Mouse (Mus musculus): ENCODE results near the gene Timm17b. TPM values are rescaled to one million over a fixed set of nuclear protein-coding genes. Genes with fewer than 3 reads are reported as not detected.

Gene Timm17b
- polyA plus RNA-seq, 1 experiment from 2014 or later = 173 TPM

GRCm38 (mm10) chrX:7937667-7938066 lies 38.5 kb downstream of the Timm17b start:
- H3K9me3 ChIP-seq (ENCODE audit: control insufficient read depth, low read length) = no peaks in the 10 kb centered on the region
- 97% methylated on average over 6 of the region's 6 CpGs for WGBS
- no peak overlapping the region for H3K9ac ChIP-seq (ENCODE audit: low read depth, low read length)

GRCm38 (mm10) chrX:7945618-7946017 lies 46.5 kb downstream of the Timm17b start:
- H3K36me3 ChIP-seq (ENCODE audit: control insufficient read depth, insufficient read depth, low read length) = no peaks in the 10 kb centered on the region; the same call in 1 of the 2 replicates
- no peak overlapping the region for H3K27ac ChIP-seq (ENCODE audit: low read depth, low read length)
- no peaks in the 10 kb centered on the region for H3K4me1 ChIP-seq (ENCODE audit: control insufficient read depth, insufficient read depth, low read length)
- H3K4me3 ChIP-seq (ENCODE audit: low read length) = no peak overlapping the region
- no peak overlapping the region for H3K9ac ChIP-seq (ENCODE audit: low read depth, low read length)
- no peak for ATAC-seq (ENCODE audit: low FRiP score, low TSS enrichment)
- no peak overlapping the region for H3K4me2 ChIP-seq (replicated peaks; ENCODE audit: low read depth, low read length)
- H3K27me3 ChIP-seq (ENCODE audit: control insufficient read depth, insufficient read depth, low read length) = no peaks in the 10 kb centered on the region
- 54% methylated on average over 8 of the region's 8 CpGs for WGBS
- H3K9me3 ChIP-seq (ENCODE audit: control insufficient read depth, low read length) = no peaks in the 10 kb centered on the region

More at GRCm38 (mm10) chrX:7937667-7938066, 38.5 kb downstream of the Timm17b start:
- Histone ChIP-seq H3K4me3 (ENCODE audit: low read length) (no peak overlapping the region), H3K4me1 (ENCODE audit: control insufficient read depth, insufficient read depth, low read length) (no peaks in the 10 kb centered on the region), H3K27me3 (ENCODE audit: control insufficient read depth, insufficient read depth, low read length) (no peaks in the 10 kb centered on the region), H3K36me3 (ENCODE audit: control insufficient read depth, insufficient read depth, low read length) (peaks cover 9% of the 10 kb centered on the region; the same call in 1 of the 2 replicates), H3K27ac (ENCODE audit: low read depth, low read length) (no peak overlapping the region), H3K4me2 (replicated peaks; ENCODE audit: low read depth, low read length) (no peak overlapping the region)
- no peak; the same call in 1 of the 2 replicates for ATAC-seq (ENCODE audit: low FRiP score, low TSS enrichment)

- H3K27ac ChIP-seq (ENCODE audit: low read depth, low read length) = peak within 1 kb of the TSS; percentile 2; the same call in 1 of the 2 replicates
- ATAC-seq (ENCODE audit: low FRiP score, low TSS enrichment) = peak; percentile 53
- WGBS = 32% methylated on average over 35 of the region's 37 CpGs
Measured at GRCm38 (mm10) chrX:7947108-7947899, 48.1 kb downstream of the Timm17b start, which contains the start of gene Hdac6. Gene Hdac6 (minus strand): TSS chrX:7947889.

GRCm38 (mm10) chrX:7947900-7948492 lies 48.8 kb downstream of the Timm17b start:
- ATAC-seq (ENCODE audit: low FRiP score, low TSS enrichment) = peak; percentile 98
- H3K9me3 ChIP-seq (ENCODE audit: control insufficient read depth, low read length) = no peaks in the 10 kb centered on the region
- H3K27me3 ChIP-seq (ENCODE audit: control insufficient read depth, insufficient read depth, low read length) = no peaks in the 10 kb centered on the region
- peak overlapping the region; percentile 47 for H3K4me2 ChIP-seq (replicated peaks; ENCODE audit: low read depth, low read length)
- no peaks in the 10 kb centered on the region for H3K4me1 ChIP-seq (ENCODE audit: control insufficient read depth, insufficient read depth, low read length)
- WGBS = 19% methylated on average over 38 of the region's 38 CpGs
- peak overlapping the region; percentile 49 for H3K4me3 ChIP-seq (ENCODE audit: low read length)
- H3K9ac ChIP-seq (ENCODE audit: low read depth, low read length) = peak overlapping the region; percentile 58
- no peak overlapping the region for H3K27ac ChIP-seq (ENCODE audit: low read depth, low read length)
- no peaks in the 10 kb centered on the region for H3K36me3 ChIP-seq (ENCODE audit: control insufficient read depth, insufficient read depth, low read length)

More at GRCm38 (mm10) chrX:7947108-7947899, 48.1 kb downstream of the Timm17b start, which contains the start of gene Hdac6:
- H3K4me1 ChIP-seq (ENCODE audit: control insufficient read depth, insufficient read depth, low read length) = no peaks in the 10 kb centered on the region
- H3K27me3 ChIP-seq (ENCODE audit: control insufficient read depth, insufficient read depth, low read length) = no peaks in the 10 kb centered on the region
- H3K4me2 ChIP-seq (replicated peaks; ENCODE audit: low read depth, low read length) = peak within 1 kb of the TSS; percentile 47
- H3K36me3 ChIP-seq (ENCODE audit: control insufficient read depth, insufficient read depth, low read length) = no peaks in the 10 kb centered on the region
- peak within 1 kb of the TSS; percentile 58 for H3K9ac ChIP-seq (ENCODE audit: low read depth, low read length)
- peak within 1 kb of the TSS; percentile 49 for H3K4me3 ChIP-seq (ENCODE audit: low read length)
- H3K9me3 ChIP-seq (ENCODE audit: control insufficient read depth, low read length) = no peaks in the 10 kb centered on the region

GRCm38 (mm10) chrX:7950091-7950490 lies 50.9 kb downstream of the Timm17b start:
- WGBS = 94% methylated on average over 7 of the region's 7 CpGs
- no peaks in the 10 kb centered on the region for H3K27me3 ChIP-seq (ENCODE audit: control insufficient read depth, insufficient read depth, low read length)
- no peak overlapping the region for H3K4me3 ChIP-seq (ENCODE audit: low read length)
- no peak overlapping the region for H3K27ac ChIP-seq (ENCODE audit: low read depth, low read length)
- no peaks in the 10 kb centered on the region for H3K4me1 ChIP-seq (ENCODE audit: control insufficient read depth, insufficient read depth, low read length)
- H3K36me3 ChIP-seq (ENCODE audit: control insufficient read depth, insufficient read depth, low read length) = no peaks in the 10 kb centered on the region
- no peak overlapping the region for H3K9ac ChIP-seq (ENCODE audit: low read depth, low read length)
- no peak overlapping the region for H3K4me2 ChIP-seq (replicated peaks; ENCODE audit: low read depth, low read length)
- no peaks in the 10 kb centered on the region for H3K9me3 ChIP-seq (ENCODE audit: control insufficient read depth, low read length)
- ATAC-seq (ENCODE audit: low FRiP score, low TSS enrichment) = no peak

Other genes starting within 250 kb of the Timm17b start
- 6.9 and 9.7 TPM in 2 replicates for gene Prickle3, start 242.1 kb upstream of the Timm17b start, polyA plus RNA-seq (2014; fragmentation: Nextera tagmentation; extraction: Ambion mirVana)
- gene Plp2, start 228.0 kb upstream of the Timm17b start, polyA plus RNA-seq (2014; fragmentation: Nextera tagmentation; extraction: Ambion mirVana) = 188 and 190 TPM in 2 replicates
- gene Magix, start 218.1 kb upstream of the Timm17b start, polyA plus RNA-seq (2014; fragmentation: Nextera tagmentation; extraction: Ambion mirVana) = 0.28 and 0.29 TPM in 2 replicates
- 21.3 and 47.4 TPM in 2 replicates for gene Gpkow, start 202.2 kb upstream of the Timm17b start, polyA plus RNA-seq (2014; fragmentation: Nextera tagmentation; extraction: Ambion mirVana)
- 26.0 and 34.0 TPM in 2 replicates for gene Wdr45, start 185.0 kb upstream of the Timm17b start, polyA plus RNA-seq (2014; fragmentation: Nextera tagmentation; extraction: Ambion mirVana)
- 0.23 TPM in 1 of 2 replicates, not detected in the other for gene Gm45208, start 177.1 kb upstream of the Timm17b start, polyA plus RNA-seq (2014; fragmentation: Nextera tagmentation; extraction: Ambion mirVana)
- 74.5 and 80.1 TPM in 2 replicates for gene Praf2, start 170.9 kb upstream of the Timm17b start, polyA plus RNA-seq (2014; fragmentation: Nextera tagmentation; extraction: Ambion mirVana)
- 15.6 and 21.5 TPM in 2 replicates for gene Ccdc120, start 148.5 kb upstream of the Timm17b start, polyA plus RNA-seq (2014; fragmentation: Nextera tagmentation; extraction: Ambion mirVana)
- gene Tfe3, start 136.8 kb upstream of the Timm17b start, polyA plus RNA-seq (2014; fragmentation: Nextera tagmentation; extraction: Ambion mirVana) = 19.7 and 25.6 TPM in 2 replicates
- 34.5 and 35.8 TPM in 2 replicates for gene Gripap1, start 109.6 kb upstream of the Timm17b start, polyA plus RNA-seq (2014; fragmentation: Nextera tagmentation; extraction: Ambion mirVana)
- 1.7 and 2.6 TPM in 2 replicates for gene Kcnd1, start 77.1 kb upstream of the Timm17b start, polyA plus RNA-seq (2014; fragmentation: Nextera tagmentation; extraction: Ambion mirVana)
- gene Otud5, start 58.0 kb upstream of the Timm17b start, polyA plus RNA-seq (2014; fragmentation: Nextera tagmentation; extraction: Ambion mirVana) = 29.6 and 29.8 TPM in 2 replicates
- 6.7 and 8.1 TPM in 2 replicates for gene Pim2, start 21.1 kb upstream of the Timm17b start, polyA plus RNA-seq (2014; fragmentation: Nextera tagmentation; extraction: Ambion mirVana)
- 12.6 and 14.1 TPM in 2 replicates for gene Slc35a2, start 15.3 kb upstream of the Timm17b start, polyA plus RNA-seq (2014; fragmentation: Nextera tagmentation; extraction: Ambion mirVana)
- 102 and 113 TPM in 2 replicates for gene Pqbp1, start 88 bp upstream of the Timm17b start, polyA plus RNA-seq (2014; fragmentation: Nextera tagmentation; extraction: Ambion mirVana)
- not detected in 2 replicates for gene Gm10491, start 8.5 kb downstream of the Timm17b start, polyA plus RNA-seq (2014; fragmentation: Nextera tagmentation; extraction: Ambion mirVana)
- gene Gm10490, start 10.2 kb downstream of the Timm17b start, polyA plus RNA-seq (2014; fragmentation: Nextera tagmentation; extraction: Ambion mirVana) = not detected in 2 replicates
- gene Pcsk1n, start 20.5 kb downstream of the Timm17b start, polyA plus RNA-seq (2014; fragmentation: Nextera tagmentation; extraction: Ambion mirVana) = 0.09 and 0.14 TPM in 2 replicates
- gene Eras, start 29.2 kb downstream of the Timm17b start, polyA plus RNA-seq (2014; fragmentation: Nextera tagmentation; extraction: Ambion mirVana) = not detected in 2 replicates
- gene Hdac6, start 48.5 kb downstream of the Timm17b start, polyA plus RNA-seq (2014; fragmentation: Nextera tagmentation; extraction: Ambion mirVana) = 28.7 and 51.3 TPM in 2 replicates
- 0.49 and 0.53 TPM in 2 replicates for gene Gata1, start 78.7 kb downstream of the Timm17b start, polyA plus RNA-seq (2014; fragmentation: Nextera tagmentation; extraction: Ambion mirVana)
- not detected in 2 replicates for gene Glod5, start 119.1 kb downstream of the Timm17b start, polyA plus RNA-seq (2014; fragmentation: Nextera tagmentation; extraction: Ambion mirVana)
- gene Suv39h1, start 175.4 kb downstream of the Timm17b start, polyA plus RNA-seq (2014; fragmentation: Nextera tagmentation; extraction: Ambion mirVana) = 52.0 and 79.3 TPM in 2 replicates
- gene Was, start 191.1 kb downstream of the Timm17b start, polyA plus RNA-seq (2014; fragmentation: Nextera tagmentation; extraction: Ambion mirVana) = 0.27 and 0.51 TPM in 2 replicates
- gene Wdr13, start 233.5 kb downstream of the Timm17b start, polyA plus RNA-seq (2014; fragmentation: Nextera tagmentation; extraction: Ambion mirVana) = 19.3 and 21.3 TPM in 2 replicates
- gene Rbm3, start 246.5 kb downstream of the Timm17b start, polyA plus RNA-seq (2014; fragmentation: Nextera tagmentation; extraction: Ambion mirVana) = 606 and 668 TPM in 2 replicates